Mouse (Mus musculus) thymus, adult 2 months (tissue): Measurements from ENCODE around the gene Tmprss11b. TPM values are rescaled to one million over a fixed set of nuclear protein-coding genes. Genes with fewer than 3 reads are reported as not detected.

Source experiments
- DNase-seq: peaks from one replicate; pipeline ENCODE4 v3.0.0; 2021
- H3K27ac ChIP-seq: fragments of 200-500 bp; 2 replicates; pipeline ENCODE4 v1.5.1; 2012; ENCODE audit warnings: low read length, control low read depth; ENCODE audit not compliant: control insufficient read depth, insufficient read depth
- H3K27me3 ChIP-seq: fragments of 200-500 bp; 2 replicates; pipeline ENCODE4 v1.6.1; 2012; ENCODE audit warnings: mild to moderate bottlenecking, low read length, moderate library complexity, mixed read lengths; ENCODE audit not compliant: control insufficient read depth, insufficient read depth
- H3K36me3 ChIP-seq: fragments of 200-500 bp; 2 replicates; pipeline ENCODE4 v1.6.1; 2012; ENCODE audit warnings: mild to moderate bottlenecking, low read length, moderate library complexity; ENCODE audit not compliant: control insufficient read depth, insufficient read depth
- H3K4me1 ChIP-seq: fragments of 200-500 bp; replicated peaks from 2 replicates; pipeline ENCODE4 v1.6.1; 2012; ENCODE audit warnings: low read length; ENCODE audit not compliant: control insufficient read depth, insufficient read depth
- H3K4me3 ChIP-seq: fragments of 200-500 bp; 2 replicates; pipeline ENCODE4 v1.5.1; 2012; ENCODE audit warnings: mild to moderate bottlenecking, low read length, control low read depth, moderate library complexity; ENCODE audit not compliant: control insufficient read depth, insufficient read depth
- CTCF ChIP-seq: fragments of 200-500 bp; IDR thresholded peaks from 2 replicates; pipeline ENCODE4 v1.5.1; 2012; ENCODE audit warnings: mild to moderate bottlenecking, control low read depth, low read length, moderate library complexity, borderline replicate concordance; ENCODE audit not compliant: control insufficient read depth, poor library complexity, insufficient read depth; ENCODE audit errors: extremely low read depth
- POLR2A ChIP-seq: fragments of 200-500 bp; IDR thresholded peaks from 2 replicates; pipeline ENCODE4 v1.6.1; 2012; ENCODE audit warnings: mild to moderate bottlenecking, low read length, control low read depth, moderate library complexity; ENCODE audit not compliant: control insufficient read depth, poor library complexity, insufficient read depth; ENCODE audit errors: extremely low read depth
- WGBS: fragments of 180-500 bp; shearing (Covaris S2); methylation state at CpG from one replicate; pipeline ENCODE4 v1.1.7; 2018; 5-methylcytosine and 5-hydroxymethylcytosine counted together
- polyA plus RNA-seq: library from polyadenylated mRNA; depleted of rRNA; stranded (reverse); fragments of >200 nt; gene quantifications from 2 replicates; pipeline ENCODE4 v1.2.3, GENCODE M21; 2012; rRNA removed

Gene Tmprss11b
- polyA plus RNA-seq, 1 experiment, result 0.03 TPM

- no peak for TF ChIP-seq POLR2A
- TF ChIP-seq CTCF, result no peak
- Histone ChIP-seq H3K27me3 (no peaks in the 10 kb centered on the region), H3K4me3 (no peak overlapping the region), H3K27ac (no peak overlapping the region), H3K36me3 (no peaks in the 10 kb centered on the region), H3K4me1 (no peaks in the 10 kb centered on the region)
- no peak for DNase-seq
- 68% methylated on average over 3 of the region's 3 CpGs for WGBS
Measured at GRCm38 (mm10) chr5:86640795-86641194, 35.4 kb downstream of the Tmprss11b start.

GRCm38 (mm10) chr5:86632324-86632723 is 43.8 kb downstream of the Tmprss11b start, which contains the start of gene Tmprss11f:
Gene Tmprss11f (minus strand): TSS chr5:86632424.
- no peaks in the 10 kb centered on the region for H3K27me3 ChIP-seq
- H3K4me3 ChIP-seq, result no peak within 1 kb of the TSS
- H3K4me1 ChIP-seq, result no peaks in the 10 kb centered on the region
- no peak for TF ChIP-seq CTCF
- TF ChIP-seq POLR2A, result no peak
- H3K36me3 ChIP-seq, result no peaks in the 10 kb centered on the region
- DNase-seq, result no peak
- H3K27ac ChIP-seq, result no peak within 1 kb of the TSS
- WGBS, result 86% methylated on average over 5 of the region's 5 CpGs

- Histone ChIP-seq H3K27me3 (no peaks in the 10 kb centered on the region), H3K4me1 (no peaks in the 10 kb centered on the region), H3K36me3 (no peaks in the 10 kb centered on the region), H3K27ac (no peak overlapping the region), H3K4me3 (no peak overlapping the region)
- no peak for DNase-seq
- WGBS, result 91% methylated on average over 2 of the region's 2 CpGs
- no peak for TF ChIP-seq POLR2A
- no peak for TF ChIP-seq CTCF
Measured at GRCm38 (mm10) chr5:86630700-86631099, 45.5 kb downstream of the Tmprss11b start.

GRCm38 (mm10) chr5:86621778-86622177 is 54.4 kb downstream of the Tmprss11b start:
- H3K4me3 ChIP-seq, result no peak overlapping the region
- 78% methylated on average over 1 of the region's 1 CpGs for WGBS
- TF ChIP-seq CTCF (no peak), POLR2A (no peak)
- H3K4me1 ChIP-seq, result no peaks in the 10 kb centered on the region
- no peak for DNase-seq
- H3K27ac ChIP-seq, result no peak overlapping the region
- H3K27me3 ChIP-seq, result no peaks in the 10 kb centered on the region
- no peaks in the 10 kb centered on the region for H3K36me3 ChIP-seq

Other genes starting within 250 kb of the Tmprss11b start
- gene Tmprss11a, start 207.4 kb downstream of the Tmprss11b start, polyA plus RNA-seq, result not detected in 2 replicates
- gene Tmprss11g, start 157.8 kb downstream of the Tmprss11b start, polyA plus RNA-seq, result not detected in 2 replicates
- not detected in 2 replicates for gene Tmprss11f, start 43.9 kb downstream of the Tmprss11b start, polyA plus RNA-seq
- not detected in 2 replicates for gene Tmprss11e, start 69.5 kb upstream of the Tmprss11b start, polyA plus RNA-seq
- gene Ythdc1, start 127.9 kb upstream of the Tmprss11b start, polyA plus RNA-seq, result 30.6 and 36.2 TPM in 2 replicates
- 0.09 and 0.38 TPM in 2 replicates for gene Ugt2b34, start 230.6 kb upstream of the Tmprss11b start, polyA plus RNA-seq